Mouse (Mus musculus) embryonic facial prominence, embryonic 13.5 days (tissue): ENCODE results near the gene Mzf1. TPM values are rescaled to one million over a fixed set of nuclear protein-coding genes. Genes with fewer than 3 reads are reported as not detected.
"Not testable (repeated sequence)": the region's sequence is repeated elsewhere in the genome, so short reads cannot be mapped to it uniquely, and the experiment has no call there.

Experiments used
- ATAC-seq: fragments of 200-750 bp; cut with Nextera tagmentation; 2 replicates; pipeline ENCODE4 v1.8.0; 2017; ENCODE audit warnings: low read depth; ENCODE audit not compliant: insufficient number of reproducible peaks, insufficient read depth, low FRiP score, low TSS enrichment
- H3K27ac ChIP-seq: fragments of 300-500 bp; sonication (generic); 2 replicates; pipeline ENCODE4 v1.5.1; 2015; ENCODE audit warnings: moderate library complexity, mild to moderate bottlenecking, inconsistent platforms
- H3K27me3 ChIP-seq: fragments of 300-500 bp; sonication (generic); 2 replicates; pipeline ENCODE4 v1.6.1; 2015; ENCODE audit warnings: mild to moderate bottlenecking, inconsistent platforms
- H3K36me3 ChIP-seq: fragments of 300-500 bp; sonication (generic); 2 replicates; pipeline ENCODE4 v1.6.1; 2015; ENCODE audit warnings: mild to moderate bottlenecking, inconsistent platforms
- H3K4me1 ChIP-seq: fragments of 300-500 bp; sonication (generic); 2 replicates; pipeline ENCODE4 v1.6.1; 2015; ENCODE audit warnings: inconsistent platforms
- H3K4me2 ChIP-seq: fragments of 300-500 bp; sonication (generic); 2 replicates; pipeline ENCODE4 v1.6.1; 2015; ENCODE audit warnings: moderate library complexity, mild to moderate bottlenecking, inconsistent platforms
- H3K4me3 ChIP-seq: fragments of 300-500 bp; sonication (generic); 2 replicates; pipeline ENCODE4 v1.5.1; 2015; ENCODE audit warnings: mild to moderate bottlenecking, inconsistent platforms
- H3K9ac ChIP-seq: fragments of 300-500 bp; sonication (generic); 2 replicates; pipeline ENCODE4 v1.6.1; 2015; ENCODE audit warnings: mild to moderate bottlenecking, inconsistent platforms
- H3K9me3 ChIP-seq: fragments of 300-500 bp; sonication (generic); 2 replicates; pipeline ENCODE4 v1.6.1; 2016; ENCODE audit warnings: inconsistent platforms
- WGBS: fragments of 180-500 bp; shearing (Covaris S2); methylation state at CpG from one replicate; pipeline ENCODE4 v1.1.7; 2015; ENCODE audit warnings: mixed read lengths; 5-methylcytosine and 5-hydroxymethylcytosine counted together
- polyA plus RNA-seq: library from polyadenylated mRNA; unstranded; fragments of >200 nt; fragmentation: Nextera tagmentation; extraction: Ambion mirVana; gene quantifications from 2 replicates; pipeline ENCODE4 v1.2.1, GENCODE M21; 2015

The Mzf1 gene
- polyA plus RNA-seq: 4.1 and 4.4 TPM in 2 replicates

- WGBS: under 1% methylated on average over 41 of the region's 41 CpGs
Observed at GRCm38 (mm10) chr7:13054287-13055010, at the start of gene Mzf1. Mzf1 (minus strand) TSS chr7:13054764.

GRCm38 (mm10) chr7:13095073-13095472 is 40.5 kb upstream of the Mzf1 start, which contains the start of gene Vmn1r85:
Vmn1r85 (minus strand) TSS chr7:13095173.
- Histone ChIP-seq H3K9ac (no peak within 1 kb of the TSS), H3K36me3 (no peaks in the 10 kb centered on the region), H3K27ac (no peak within 1 kb of the TSS), H3K9me3 (no peaks in the 10 kb centered on the region), H3K4me3 (no peak within 1 kb of the TSS), H3K4me1 (no peaks in the 10 kb centered on the region), H3K27me3 (no peaks in the 10 kb centered on the region), H3K4me2 (no peak within 1 kb of the TSS)
- WGBS: 66% methylated on average over 3 of the region's 3 CpGs
- ATAC-seq: no peak

More at GRCm38 (mm10) chr7:13054287-13055010, at the start of gene Mzf1:
- H3K27me3 ChIP-seq: no peaks in the 10 kb centered on the region
- H3K36me3 ChIP-seq: no peaks in the 10 kb centered on the region
- H3K9ac ChIP-seq: peak within 1 kb of the TSS; percentile 72
- H3K9me3 ChIP-seq: no peaks in the 10 kb centered on the region
- H3K4me3 ChIP-seq: peak within 1 kb of the TSS; percentile 60
- 0 out of 2 replicates have a peak, but pooled peaks cover 5% of the 10 kb centered on the region for H3K4me1 ChIP-seq
- H3K27ac ChIP-seq: peak within 1 kb of the TSS; percentile 89
- H3K4me2 ChIP-seq: peak within 1 kb of the TSS; percentile 67
- peak; percentile 95 for ATAC-seq

DNA sequence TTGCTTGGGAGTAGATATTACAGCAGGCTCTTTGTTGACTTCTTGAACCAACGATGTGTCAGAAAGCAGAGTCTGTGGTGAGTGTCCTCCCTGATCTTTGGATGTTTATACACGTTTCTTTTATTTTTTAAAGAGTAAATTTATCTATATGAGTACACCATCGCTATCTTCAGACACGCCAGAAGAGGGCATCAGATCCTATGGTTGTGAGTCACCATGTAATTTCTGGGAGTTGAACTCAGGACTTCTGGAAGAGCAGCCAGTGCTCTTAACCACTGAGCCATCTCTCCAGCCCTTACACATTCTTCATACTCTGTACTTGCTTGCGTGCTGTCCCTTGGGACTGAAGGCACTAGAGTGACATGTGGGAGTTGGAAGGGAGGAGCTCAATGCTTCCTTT is 17.7 kb upstream of the Mzf1 start:
- Histone ChIP-seq H3K27ac (no peak overlapping the region), H3K4me3 (no peak overlapping the region), H3K27me3 (no peaks in the 10 kb centered on the region), H3K9ac (no peak overlapping the region), H3K9me3 (no peaks in the 10 kb centered on the region), H3K4me1 (no peaks in the 10 kb centered on the region), H3K36me3 (no peaks in the 10 kb centered on the region), H3K4me2 (no peak overlapping the region)
- 57% methylated on average over 5 of the region's 5 CpGs for WGBS
- ATAC-seq: no peak

DNA sequence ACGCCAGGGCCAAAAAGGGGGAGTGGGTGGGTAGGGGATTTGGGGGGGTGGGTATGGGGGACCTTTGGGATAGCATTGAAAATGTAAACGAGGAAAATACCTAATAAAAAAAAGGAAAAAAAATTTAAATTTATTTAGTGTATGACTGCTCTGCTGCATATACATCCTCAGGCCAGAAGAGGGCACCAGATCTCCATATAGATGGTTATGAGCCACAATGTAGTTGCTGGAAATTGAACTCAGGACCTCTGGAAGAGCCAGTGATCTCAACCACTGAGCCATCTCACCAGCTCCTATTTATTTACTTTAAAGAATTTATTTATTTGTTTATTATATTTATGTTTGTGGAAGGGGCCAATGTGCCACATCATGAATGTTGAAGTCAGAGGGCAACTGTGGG is 8.8 kb upstream of the Mzf1 start:
- not testable (repeated sequence) for H3K4me2 ChIP-seq, H3K27ac ChIP-seq, H3K27me3 ChIP-seq, H3K9ac ChIP-seq, ATAC-seq, H3K4me3 ChIP-seq, H3K36me3 ChIP-seq, H3K9me3 ChIP-seq, H3K4me1 ChIP-seq
- 55% methylated on average over 2 of the region's 2 CpGs for WGBS

DNA sequence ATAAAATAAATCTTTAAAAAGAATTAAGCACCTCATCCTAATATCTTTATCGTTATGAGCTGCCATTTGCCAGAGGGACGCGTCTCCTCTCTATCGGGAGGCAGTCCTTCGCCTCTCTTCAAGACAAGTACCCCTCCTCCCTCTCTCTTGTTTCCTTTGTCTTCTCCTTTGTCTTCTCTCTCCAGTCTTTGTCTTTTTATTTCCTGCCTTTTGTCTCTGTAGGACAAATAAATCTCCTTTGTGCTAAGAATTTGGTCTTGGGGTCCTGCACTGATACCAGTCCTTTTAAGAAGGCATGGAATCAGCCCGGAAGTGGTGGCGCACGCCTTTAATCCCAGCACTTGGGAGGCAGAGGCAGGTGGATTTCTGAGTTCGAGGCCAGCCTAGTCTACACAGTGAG is 5.0 kb upstream of the Mzf1 start:
- no peak for ATAC-seq
- 94% methylated on average over 9 of the region's 9 CpGs for WGBS
- H3K27me3 ChIP-seq: no peaks in the 10 kb centered on the region
- H3K4me2 ChIP-seq: no peak overlapping the region
- no peak overlapping the region for H3K9ac ChIP-seq
- H3K9me3 ChIP-seq: no peaks in the 10 kb centered on the region
- H3K36me3 ChIP-seq: no peaks in the 10 kb centered on the region
- H3K27ac ChIP-seq: no peak overlapping the region
- H3K4me3 ChIP-seq: no peak overlapping the region
- no peaks in the 10 kb centered on the region for H3K4me1 ChIP-seq

GRCm38 (mm10) chr7:13056913-13057700 is 2.5 kb upstream of the Mzf1 start:
- Histone ChIP-seq H3K4me1 (0 out of 2 replicates have a peak, but pooled peaks cover 5% of the 10 kb centered on the region), H3K9me3 (no peaks in the 10 kb centered on the region), H3K4me2 (no peak overlapping the region), H3K27ac (no peak overlapping the region), H3K9ac (no peak overlapping the region), H3K27me3 (no peaks in the 10 kb centered on the region), H3K36me3 (no peaks in the 10 kb centered on the region), H3K4me3 (no peak overlapping the region)
- 52% methylated on average over 8 of the region's 8 CpGs for WGBS
- ATAC-seq: no peak

GRCm38 (mm10) chr7:13053961-13054286 is 640 bp downstream of the Mzf1 start:
- no peaks in the 10 kb centered on the region for H3K27me3 ChIP-seq
- 0 out of 2 replicates have a peak, but pooled peaks cover 5% of the 10 kb centered on the region for H3K4me1 ChIP-seq
- 3% methylated on average over 15 of the region's 15 CpGs for WGBS
- H3K9ac ChIP-seq: peak overlapping the region; percentile 72
- H3K27ac ChIP-seq: peak overlapping the region; percentile 89
- no peaks in the 10 kb centered on the region for H3K9me3 ChIP-seq
- no peaks in the 10 kb centered on the region for H3K36me3 ChIP-seq
- no peak for ATAC-seq
- peak overlapping the region; percentile 60 for H3K4me3 ChIP-seq
- peak overlapping the region; percentile 67 for H3K4me2 ChIP-seq

GRCm38 (mm10) chr7:13053501-13053900 is 1.1 kb downstream of the Mzf1 start:
- Histone ChIP-seq H3K9me3 (no peaks in the 10 kb centered on the region), H3K9ac (peak overlapping the region; percentile 72; the same call in 1 of the 2 replicates), H3K4me2 (peak overlapping the region; percentile 67), H3K36me3 (no peaks in the 10 kb centered on the region), H3K27ac (no peak overlapping the region), H3K4me1 (0 out of 2 replicates have a peak, but pooled peaks cover 5% of the 10 kb centered on the region), H3K27me3 (no peaks in the 10 kb centered on the region), H3K4me3 (peak overlapping the region; percentile 60)
- WGBS: 94% methylated on average over 2 of the region's 2 CpGs
- ATAC-seq: no peak

DNA sequence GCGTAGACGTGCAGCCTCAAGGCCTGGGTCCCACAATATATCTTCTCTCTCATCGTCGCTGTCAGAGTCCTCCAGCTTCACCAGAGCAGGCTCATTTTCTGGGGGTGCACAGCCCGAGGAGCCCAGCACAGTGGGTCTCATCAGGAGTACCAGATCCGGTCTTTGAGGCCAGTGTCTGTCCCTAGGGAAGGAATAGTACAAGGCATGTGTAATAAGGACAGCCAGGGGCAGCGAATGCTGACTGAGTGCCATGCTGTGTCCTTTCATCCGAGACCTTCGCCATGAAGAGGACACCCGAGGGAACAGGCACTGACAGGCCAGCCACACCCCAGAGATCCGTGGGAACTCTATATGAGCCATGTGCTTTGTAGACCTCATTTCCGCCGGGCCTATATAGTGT is 1.6 kb downstream of the Mzf1 start:
- no peak overlapping the region for H3K9ac ChIP-seq
- H3K36me3 ChIP-seq: no peaks in the 10 kb centered on the region
- no peak overlapping the region for H3K27ac ChIP-seq
- ATAC-seq: no peak
- 0 out of 2 replicates have a peak, but pooled peaks cover 5% of the 10 kb centered on the region for H3K4me1 ChIP-seq
- 90% methylated on average over 13 of the region's 13 CpGs for WGBS
- no peaks in the 10 kb centered on the region for H3K27me3 ChIP-seq
- H3K4me3 ChIP-seq: no peak overlapping the region
- H3K9me3 ChIP-seq: no peaks in the 10 kb centered on the region
- H3K4me2 ChIP-seq: no peak overlapping the region

- Histone ChIP-seq H3K4me3 (no peak overlapping the region), H3K4me1 (peaks cover 13% of the 10 kb centered on the region), H3K4me2 (no peak overlapping the region), H3K27me3 (peaks cover 47% of the 10 kb centered on the region), H3K27ac (no peak overlapping the region), H3K36me3 (no peaks in the 10 kb centered on the region), H3K9me3 (no peaks in the 10 kb centered on the region), H3K9ac (no peak overlapping the region)
- no peak; the same call in 1 of the 2 replicates for ATAC-seq
- 6% methylated on average over 2 of the region's 2 CpGs for WGBS
Observed at GRCm38 (mm10) chr7:13046084-13046483, 8.5 kb downstream of the Mzf1 start.

GRCm38 (mm10) chr7:13044254-13044625 is 10.3 kb downstream of the Mzf1 start:
- Histone ChIP-seq H3K4me3 (peak overlapping the region; percentile 51), H3K4me2 (peak overlapping the region; percentile 97), H3K27ac (no peak overlapping the region), H3K9ac (peak overlapping the region; percentile 78), H3K36me3 (no peaks in the 10 kb centered on the region), H3K9me3 (no peaks in the 10 kb centered on the region), H3K4me1 (peaks cover 13% of the 10 kb centered on the region), H3K27me3 (peaks cover 52% of the 10 kb centered on the region)
- ATAC-seq: peak; percentile 4; the same call in 1 of the 2 replicates
- WGBS: 5% methylated on average over 23 of the region's 23 CpGs
